Mouse (Mus musculus) myocyte (in vitro differentiated cells): ENCODE results near the gene Serinc5.

Experiments
- E2F4 ChIP-seq: IDR thresholded peaks from one replicate; pipeline ENCODE4 v1.6.1; 2011; ENCODE audit warnings: mild to moderate bottlenecking, control low read depth, moderate library complexity; ENCODE audit not compliant: insufficient read depth
- MAX ChIP-seq: IDR thresholded peaks from one replicate; pipeline ENCODE4 v1.6.1; 2011; ENCODE audit warnings: low read depth, mild to moderate bottlenecking, control low read depth
- MYOG ChIP-seq, 3 experiments: IDR thresholded peaks; one replicate each; pipeline ENCODE4 v1.6.1; 2011; ENCODE audit warnings: control low read depth in 2 of 3, low read depth in 2 of 3, mild to moderate bottlenecking in 2 of 3; ENCODE audit not compliant: insufficient read length in 2 of 3, control insufficient read depth in 1 of 3, insufficient read depth in 1 of 3
- POLR2A ChIP-seq: IDR thresholded peaks from one replicate; pipeline ENCODE4 v1.6.1; 2011; ENCODE audit warnings: low read depth, mild to moderate bottlenecking, control low read depth, moderate library complexity; ENCODE audit not compliant: insufficient read length
- POLR2AphosphoS2 ChIP-seq: IDR thresholded peaks from one replicate; pipeline ENCODE4 v1.6.1; 2011; ENCODE audit warnings: low read depth, control low read depth; ENCODE audit not compliant: insufficient read length
- SRF ChIP-seq: IDR thresholded peaks from one replicate; pipeline ENCODE4 v1.6.1; 2011; ENCODE audit warnings: low read depth; ENCODE audit not compliant: control insufficient read depth, insufficient read length
- TCF12 ChIP-seq: IDR thresholded peaks from one replicate; pipeline ENCODE4 v1.6.1; 2011; ENCODE audit warnings: mild to moderate bottlenecking, control low read depth; ENCODE audit not compliant: poor library complexity, insufficient read depth, severe bottlenecking
- TCF3 ChIP-seq: IDR thresholded peaks from one replicate; pipeline ENCODE4 v1.6.1; 2011; ENCODE audit warnings: low read depth, control low read depth; ENCODE audit not compliant: insufficient read length
- USF1 ChIP-seq: IDR thresholded peaks from one replicate; pipeline ENCODE4 v1.6.1; 2011; ENCODE audit warnings: low read depth, mild to moderate bottlenecking, control low read depth, moderate library complexity

- TF ChIP-seq USF1 (no peak), POLR2A (no peak), MAX (no peak), POLR2AphosphoS2 (no peak), SRF (no peak), TCF12 (no peak), MYOG (IDR thresholded peaks at IDR 0.05; ENCODE audit: control insufficient read depth in 1 of 3, insufficient read depth in 1 of 3, insufficient read length in 2 of 3, low read depth in 2 of 3) (no peak), TCF3 (no peak), E2F4 (no peak)
These were observed 21.7 kb downstream of the Serinc5 start for GRCm38 (mm10) chr13:92632550-92632949.
